Mouse (Mus musculus) left cerebral cortex, adult 9 months (tissue): Measurements from ENCODE around the gene Ipo8.

Source experiments
- DNase-seq, 2 experiments: peaks; one replicate each; pipeline ENCODE4 v3.0.0; 2022; ENCODE audit warnings: low spot score in 2 of 2

The Ipo8 gene

GRCm38 (mm10) chr6:148830748-148831727 is at the start of gene Ipo8:
TSS of gene Ipo8 (minus strand) at chr6:148831467.
- peak; percentile 94 to 97 for DNase-seq

GRCm38 (mm10) chr6:148873911-148874310 is 42.6 kb upstream of the Ipo8 start:
- DNase-seq: no peak

GRCm38 (mm10) chr6:148845629-148846028 is 14.4 kb upstream of the Ipo8 start:
- DNase-seq: no peak

GRCm38 (mm10) chr6:148841760-148842159 is 10.5 kb upstream of the Ipo8 start:
- no peak for DNase-seq

- DNase-seq: no peak
Measured at GRCm38 (mm10) chr6:148838460-148838859, 7.2 kb upstream of the Ipo8 start.

GRCm38 (mm10) chr6:148831728-148832121 is 458 bp upstream of the Ipo8 start:
- no peak for DNase-seq

GRCm38 (mm10) chr6:148830355-148830747 is 916 bp downstream of the Ipo8 start:
- DNase-seq: no peak

GRCm38 (mm10) chr6:148826119-148826518 is 5.1 kb downstream of the Ipo8 start:
- no peak for DNase-seq

- no peak for DNase-seq
Measured at GRCm38 (mm10) chr6:148818624-148819343, 12.5 kb downstream of the Ipo8 start.

GRCm38 (mm10) chr6:148816751-148817150 is 14.5 kb downstream of the Ipo8 start:
- DNase-seq: no peak

- DNase-seq: no peak
Measured at GRCm38 (mm10) chr6:148811117-148811516, 20.1 kb downstream of the Ipo8 start.

- DNase-seq: no peak
Measured at GRCm38 (mm10) chr6:148799773-148800172, 31.5 kb downstream of the Ipo8 start.

- no peak for DNase-seq
Measured at GRCm38 (mm10) chr6:148795145-148795544, 36.1 kb downstream of the Ipo8 start.

- no peak for DNase-seq
Measured at GRCm38 (mm10) chr6:148789010-148789673, 42.1 kb downstream of the Ipo8 start.

GRCm38 (mm10) chr6:148786186-148786585 is 45.1 kb downstream of the Ipo8 start:
- no peak for DNase-seq

GRCm38 (mm10) chr6:148784418-148784817 is 46.8 kb downstream of the Ipo8 start:
- no peak for DNase-seq

GRCm38 (mm10) chr6:148776236-148776635 is 55.0 kb downstream of the Ipo8 start:
- DNase-seq: no peak

- no peak for DNase-seq
Measured at GRCm38 (mm10) chr6:148771423-148771822, 59.8 kb downstream of the Ipo8 start.

GRCm38 (mm10) chr6:148768419-148768818 is 62.8 kb downstream of the Ipo8 start:
- DNase-seq: no peak

GRCm38 (mm10) chr6:148767228-148767627 is 64.0 kb downstream of the Ipo8 start:
- no peak for DNase-seq

GRCm38 (mm10) chr6:148761967-148762712 is 69.1 kb downstream of the Ipo8 start:
- no peak for DNase-seq
